Mouse (Mus musculus) lung, postnatal 0 days (tissue): ENCODE measurements around the gene Tmem100. TPM values are rescaled to one million over a fixed set of nuclear protein-coding genes. Genes with fewer than 3 reads are reported as not detected.

ENCODE experiments used
- ATAC-seq: fragments of 200-750 bp; cut with Nextera tagmentation; 2 replicates; pipeline ENCODE4 v1.8.0; 2017; ENCODE audit warnings: moderate library complexity
- DNase-seq: peaks from one replicate; pipeline ENCODE4 v3.0.0-alpha.2; 2016; ENCODE audit warnings: low spot score
- H3K27ac ChIP-seq: fragments of 300-500 bp; sonication (generic); 2 replicates; pipeline ENCODE4 v1.5.1; 2014; ENCODE audit warnings: antibody characterized with exemption, mild to moderate bottlenecking, low read length, mixed read lengths
- H3K27me3 ChIP-seq: fragments of 300-500 bp; sonication (generic); replicated peaks from 2 replicates; pipeline ENCODE4 v1.6.1; 2014; ENCODE audit warnings: low read length, mixed read lengths; ENCODE audit not compliant: insufficient read depth
- H3K36me3 ChIP-seq: fragments of 300-500 bp; sonication (generic); 2 replicates; pipeline ENCODE4 v1.6.1; 2014; ENCODE audit warnings: low read length, mixed read lengths; ENCODE audit not compliant: insufficient read depth
- H3K4me1 ChIP-seq: fragments of 300-500 bp; sonication (generic); 2 replicates; pipeline ENCODE4 v1.6.1; 2014; ENCODE audit warnings: antibody characterized with exemption, low read depth, low read length, mixed read lengths; ENCODE audit not compliant: insufficient read depth
- H3K4me2 ChIP-seq: fragments of 300-500 bp; sonication (generic); replicated peaks from 2 replicates; pipeline ENCODE4 v1.6.1; 2014; ENCODE audit warnings: low read depth, mild to moderate bottlenecking, low read length, moderate library complexity, mixed read lengths
- H3K4me3 ChIP-seq: fragments of 300-500 bp; sonication (generic); 2 replicates; pipeline ENCODE4 v1.5.1; 2014; ENCODE audit warnings: low read depth, low read length
- H3K9ac ChIP-seq: fragments of 300-500 bp; sonication (generic); replicated peaks from 2 replicates; pipeline ENCODE4 v1.6.1; 2014; ENCODE audit warnings: low read depth, mild to moderate bottlenecking
- H3K9me3 ChIP-seq: fragments of 300-500 bp; sonication (generic); 2 replicates; pipeline ENCODE4 v1.6.1; 2016; ENCODE audit warnings: low read length, mixed read lengths
- CTCF ChIP-seq: IDR thresholded peaks from 2 replicates; pipeline ENCODE4 v1.5.1; 2016; ENCODE audit warnings: antibody characterized with exemption, mild to moderate bottlenecking
- EP300 ChIP-seq: IDR thresholded peaks from 2 replicates; pipeline ENCODE4 v1.6.1; 2016; ENCODE audit warnings: antibody characterized with exemption, mild to moderate bottlenecking, control low read depth
- WGBS: fragments of 180-500 bp; shearing (Covaris S2); extraction: QIAGEN DNeasy Blood & Tissue Kit; methylation state at CpG from one replicate; pipeline ENCODE4 v1.1.7; 2014; 5-methylcytosine and 5-hydroxymethylcytosine counted together
- polyA plus RNA-seq: library from polyadenylated mRNA; unstranded; fragments of >200 nt; fragmentation: Nextera tagmentation; extraction: Ambion mirVana; gene quantifications from 2 replicates; pipeline ENCODE4 v1.2.1, GENCODE M21; 2015

Tmem100 gene
- polyA plus RNA-seq, 1 experiment from 2014 or later: 283 TPM

DNA sequence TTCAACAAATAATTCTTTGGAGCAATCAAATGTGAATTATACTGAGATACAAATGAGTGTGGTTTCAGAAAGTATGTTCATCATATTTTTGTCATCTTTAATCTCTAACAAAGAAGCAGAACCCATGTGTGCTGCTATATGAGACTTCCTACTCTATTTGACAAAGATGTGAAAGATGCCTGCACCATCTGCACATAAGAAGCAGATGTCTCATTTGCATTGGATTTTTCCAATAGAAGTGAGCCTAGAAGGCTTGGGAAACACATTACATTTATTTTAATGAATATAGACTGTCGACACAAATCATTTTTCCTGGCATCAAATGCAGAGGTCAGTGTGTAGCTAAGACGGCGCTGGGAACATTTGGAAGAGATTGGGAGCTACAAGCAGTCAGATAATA, 52.9 kb downstream of the Tmem100 start:
- Histone ChIP-seq H3K27me3 (no peaks in the 10 kb centered on the region), H3K4me2 (no peak overlapping the region), H3K9me3 (no peaks in the 10 kb centered on the region), H3K27ac (no peak overlapping the region), H3K9ac (no peak overlapping the region), H3K4me1 (peaks cover 4% of the 10 kb centered on the region; the same call in 1 of the 2 replicates), H3K4me3 (no peak overlapping the region), H3K36me3 (no peaks in the 10 kb centered on the region)
- no peak for ATAC-seq
- WGBS: 79% methylated on average over 3 of the region's 3 CpGs
- no peak for DNase-seq
- TF ChIP-seq EP300 (no peak), CTCF (no peak)

GRCm38 (mm10) chr11:90084166-90084565, 54.0 kb downstream of the Tmem100 start:
- no peak for DNase-seq
- Histone ChIP-seq H3K9ac (no peak overlapping the region), H3K27ac (no peak overlapping the region), H3K27me3 (no peaks in the 10 kb centered on the region), H3K4me1 (peaks cover 4% of the 10 kb centered on the region; the same call in 1 of the 2 replicates), H3K36me3 (no peaks in the 10 kb centered on the region), H3K4me3 (no peak overlapping the region), H3K4me2 (no peak overlapping the region), H3K9me3 (no peaks in the 10 kb centered on the region)
- 57% methylated on average over 5 of the region's 5 CpGs for WGBS
- no peak for ATAC-seq
- TF ChIP-seq EP300 (no peak), CTCF (no peak)

Other genes starting within 250 kb of the Tmem100 start
- gene Pctp, start 27.5 kb upstream of the Tmem100 start, polyA plus RNA-seq: 11.0 and 11.5 TPM in 2 replicates
- 11.8 and 11.9 TPM in 2 replicates for gene Gm45716, start 157.3 kb downstream of the Tmem100 start, polyA plus RNA-seq
- gene Mmd, start 219.1 kb downstream of the Tmem100 start, polyA plus RNA-seq: 32.5 and 35.8 TPM in 2 replicates